Mouse (Mus musculus) megakaryocyte, embryonic 14.5 days (primary cell): Measurements from ENCODE around the gene Syne1.

Source experiments
- FLI1 ChIP-seq: IDR thresholded peaks from 2 replicates; pipeline ENCODE4 v1.6.1; 2012; ENCODE audit warnings: low read length, inconsistent platforms, mixed read lengths
- GATA1 ChIP-seq: IDR thresholded peaks from 3 replicates; pipeline ENCODE4 v1.6.1; 2012; ENCODE audit warnings: mixed read lengths, low read length, inconsistent platforms, borderline replicate concordance

DNA sequence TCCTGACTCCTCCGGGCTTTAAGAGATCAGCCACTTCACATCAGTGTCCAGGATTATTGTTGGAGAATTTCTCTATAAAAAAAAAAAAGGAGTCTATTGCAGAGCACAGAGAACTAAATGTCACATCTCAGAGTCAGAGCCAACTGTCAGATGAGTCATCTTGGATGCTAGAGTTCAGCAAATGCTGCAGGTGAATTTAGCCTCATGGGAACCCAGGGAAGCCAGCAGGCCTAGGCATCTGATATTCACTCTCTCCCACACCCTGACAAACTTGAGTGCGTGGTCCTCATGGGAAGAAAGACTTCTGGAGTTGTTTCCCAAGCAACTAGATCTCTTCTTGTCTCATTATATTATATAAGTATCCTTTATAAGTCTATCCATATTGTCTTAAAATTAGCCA is 82.6 kb downstream of the Syne1 start:
- no peak for TF ChIP-seq FLI1
- no peak for TF ChIP-seq GATA1
